Mouse (Mus musculus): ENCODE results near the gene Catsperz. TPM values are rescaled to one million over a fixed set of nuclear protein-coding genes. Genes with fewer than 3 reads are reported as not detected.

Catsperz gene
- 0.71 and 1.3 TPM in 2 replicates for polyA plus RNA-seq (2014; fragmentation: Nextera tagmentation; extraction: Ambion mirVana)

DNA sequence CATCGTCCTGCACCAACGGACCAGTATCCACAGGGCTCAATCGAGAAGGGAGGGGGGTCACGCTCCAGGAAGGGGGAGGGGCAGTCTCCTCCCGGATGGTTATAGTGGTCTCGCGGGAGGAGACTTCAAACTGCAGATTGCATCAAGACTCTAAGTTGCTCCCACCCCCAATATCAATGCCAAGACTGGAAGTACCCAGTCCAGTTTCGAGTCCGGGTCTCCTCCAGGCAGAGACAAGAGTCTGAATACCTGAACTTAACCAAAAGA is at the start of gene Catsperz:
Gene Catsperz (minus strand): TSS at position 74 of the 267 bp plus-strand sequence.
- peak within 1 kb of the TSS; percentile 23; the same call in 1 of the 2 replicates for H3K4me2 ChIP-seq (ENCODE audit: low read depth, severe bottlenecking)
- 2% methylated on average over 9 of the region's 9 CpGs for WGBS

DNA sequence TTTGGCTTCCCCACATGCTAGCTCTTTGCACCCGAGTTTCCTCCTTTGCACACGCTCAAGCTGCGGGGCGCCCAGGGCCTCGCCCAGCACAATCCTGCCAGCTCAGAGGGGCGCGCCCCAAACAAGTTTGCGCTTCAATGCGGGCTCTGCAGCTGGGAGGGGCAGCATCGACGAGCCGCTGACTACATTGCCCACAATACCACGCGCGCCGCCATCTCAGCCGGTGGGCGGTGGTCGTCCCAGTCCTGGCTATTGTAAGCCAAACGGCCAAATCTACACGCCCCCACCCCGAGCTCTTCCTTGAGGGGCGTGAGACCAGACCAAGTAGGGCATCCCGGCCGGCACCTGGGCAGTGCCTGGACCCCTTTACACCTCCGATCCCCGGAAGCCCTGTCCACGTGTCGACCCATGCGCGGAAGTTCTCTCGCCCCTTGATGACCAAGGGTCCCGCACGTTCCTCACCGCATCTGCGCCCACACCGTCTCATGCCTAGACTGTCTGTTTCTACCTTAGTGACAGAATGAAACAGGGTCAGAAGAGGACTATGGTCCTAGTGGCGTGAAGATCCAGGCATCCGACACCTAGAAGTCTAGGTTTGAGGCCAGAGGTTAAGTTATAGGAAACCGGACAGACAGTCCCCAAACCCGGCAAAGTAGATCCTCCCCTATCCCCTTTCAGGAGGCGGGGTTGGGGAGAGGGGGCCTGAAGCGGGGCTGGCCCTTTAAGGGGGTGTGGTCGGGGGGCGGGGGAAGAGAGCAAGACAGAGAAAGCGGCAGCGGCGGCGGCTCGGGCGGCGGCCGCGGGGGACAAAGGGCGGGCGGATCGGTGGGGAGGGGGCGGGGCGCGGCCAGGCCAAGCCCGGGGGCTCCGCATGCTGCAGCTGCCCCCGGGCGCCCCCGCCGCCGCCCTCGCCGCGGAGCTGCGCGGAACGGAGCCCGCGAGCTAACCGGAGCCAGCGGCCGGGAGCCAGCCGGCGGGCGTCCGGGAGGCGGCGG is 49.3 kb upstream of the Catsperz start, which contains the start of gene Ppp1r14b:
Gene Ppp1r14b (plus strand): TSS at position 758 of the 995 bp plus-strand sequence.
- Histone ChIP-seq H3K9ac (ENCODE audit: low read length) (peak within 1 kb of the TSS; percentile 68), H3K4me1 (ENCODE audit: control insufficient read depth, insufficient read depth, low read length) (peaks cover 35% of the 10 kb centered on the region), H3K27me3 (ENCODE audit: control insufficient read depth, insufficient read depth, low read length) (no peaks in the 10 kb centered on the region), H3K27ac (replicated peaks; ENCODE audit: low read depth, low read length) (peak within 1 kb of the TSS; percentile 73), H3K36me3 (ENCODE audit: control insufficient read depth, insufficient read depth, low read length) (peaks cover 9% of the 10 kb centered on the region; the same call in 1 of the 2 replicates), H3K9me3 (ENCODE audit: control insufficient read depth, low read length) (no peaks in the 10 kb centered on the region), H3K4me3 (ENCODE audit: low read depth, low read length) (peak within 1 kb of the TSS; percentile 54), H3K4me2 (ENCODE audit: low read depth, severe bottlenecking) (peak within 1 kb of the TSS; percentile 94)
- ATAC-seq (ENCODE audit: insufficient number of reproducible peaks, low FRiP score, low TSS enrichment, low read depth), result peak; percentile 40
- WGBS, result under 1% methylated on average over 51 of the region's 84 CpGs
- peak; percentile 91 for DNase-seq (ENCODE audit: low spot score)

More for the DNA sequence above, at the start of gene Catsperz:
- H3K27ac ChIP-seq (replicated peaks; ENCODE audit: low read depth, low read length), result no peak within 1 kb of the TSS
- H3K9me3 ChIP-seq (ENCODE audit: control insufficient read depth, low read length), result no peaks in the 10 kb centered on the region
- peaks cover 67% of the 10 kb centered on the region for H3K27me3 ChIP-seq (ENCODE audit: control insufficient read depth, insufficient read depth, low read length)
- peak within 1 kb of the TSS; percentile 2; the same call in 1 of the 2 replicates for H3K4me3 ChIP-seq (ENCODE audit: low read depth, low read length)
- H3K9ac ChIP-seq (ENCODE audit: low read length), result no peak within 1 kb of the TSS
- H3K36me3 ChIP-seq (ENCODE audit: control insufficient read depth, insufficient read depth, low read length), result no peaks in the 10 kb centered on the region
- peaks cover 7% of the 10 kb centered on the region for H3K4me1 ChIP-seq (ENCODE audit: control insufficient read depth, insufficient read depth, low read length)
- ATAC-seq (ENCODE audit: insufficient number of reproducible peaks, low FRiP score, low TSS enrichment, low read depth) (no peak), DNase-seq (ENCODE audit: low spot score) (no peak)

DNA sequence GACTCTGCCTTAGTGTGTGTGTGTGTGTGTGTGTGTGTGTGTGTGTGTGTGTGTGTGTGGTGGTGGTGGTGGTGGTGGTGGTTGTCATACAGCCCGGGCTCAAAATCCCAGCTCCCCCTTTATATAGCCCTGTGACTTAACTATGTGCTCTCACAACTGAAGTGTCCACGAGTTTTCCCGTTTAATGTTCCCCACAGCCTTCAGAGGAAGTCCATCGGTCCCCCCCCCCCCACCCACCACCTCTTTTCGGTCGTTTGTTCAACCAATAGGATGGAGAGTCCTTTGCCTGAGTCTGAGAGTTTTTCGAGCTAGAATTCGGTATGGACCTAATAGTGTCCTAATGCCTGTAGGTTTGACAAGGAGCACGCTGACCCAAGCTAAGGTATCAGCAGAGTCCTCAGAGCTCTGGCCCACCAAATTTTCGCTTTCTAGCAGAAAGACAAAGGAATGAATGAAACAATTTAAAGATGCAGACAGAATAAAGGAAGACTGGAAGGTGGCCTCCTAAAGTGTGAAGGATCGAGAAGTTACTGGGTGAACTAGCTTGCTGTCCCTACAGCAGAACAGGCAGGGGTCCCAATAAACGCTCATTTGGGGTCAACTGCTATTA is 48.5 kb upstream of the Catsperz start:
- H3K9ac ChIP-seq (ENCODE audit: low read length), result no peak overlapping the region
- H3K27ac ChIP-seq (replicated peaks; ENCODE audit: low read depth, low read length), result no peak overlapping the region
- H3K4me3 ChIP-seq (ENCODE audit: low read depth, low read length), result peak overlapping the region; percentile 54
- no peaks in the 10 kb centered on the region; the same call in 1 of the 2 replicates for H3K27me3 ChIP-seq (ENCODE audit: control insufficient read depth, insufficient read depth, low read length)
- DNase-seq (ENCODE audit: low spot score) (no peak), ATAC-seq (ENCODE audit: insufficient number of reproducible peaks, low FRiP score, low TSS enrichment, low read depth) (no peak)
- 37% methylated on average over 12 of the region's 12 CpGs for WGBS
- H3K36me3 ChIP-seq (ENCODE audit: control insufficient read depth, insufficient read depth, low read length), result peaks cover 9% of the 10 kb centered on the region; the same call in 1 of the 2 replicates
- H3K4me1 ChIP-seq (ENCODE audit: control insufficient read depth, insufficient read depth, low read length), result peaks cover 36% of the 10 kb centered on the region
- H3K9me3 ChIP-seq (ENCODE audit: control insufficient read depth, low read length), result no peaks in the 10 kb centered on the region
- peak overlapping the region; percentile 94 for H3K4me2 ChIP-seq (ENCODE audit: low read depth, severe bottlenecking)

DNA sequence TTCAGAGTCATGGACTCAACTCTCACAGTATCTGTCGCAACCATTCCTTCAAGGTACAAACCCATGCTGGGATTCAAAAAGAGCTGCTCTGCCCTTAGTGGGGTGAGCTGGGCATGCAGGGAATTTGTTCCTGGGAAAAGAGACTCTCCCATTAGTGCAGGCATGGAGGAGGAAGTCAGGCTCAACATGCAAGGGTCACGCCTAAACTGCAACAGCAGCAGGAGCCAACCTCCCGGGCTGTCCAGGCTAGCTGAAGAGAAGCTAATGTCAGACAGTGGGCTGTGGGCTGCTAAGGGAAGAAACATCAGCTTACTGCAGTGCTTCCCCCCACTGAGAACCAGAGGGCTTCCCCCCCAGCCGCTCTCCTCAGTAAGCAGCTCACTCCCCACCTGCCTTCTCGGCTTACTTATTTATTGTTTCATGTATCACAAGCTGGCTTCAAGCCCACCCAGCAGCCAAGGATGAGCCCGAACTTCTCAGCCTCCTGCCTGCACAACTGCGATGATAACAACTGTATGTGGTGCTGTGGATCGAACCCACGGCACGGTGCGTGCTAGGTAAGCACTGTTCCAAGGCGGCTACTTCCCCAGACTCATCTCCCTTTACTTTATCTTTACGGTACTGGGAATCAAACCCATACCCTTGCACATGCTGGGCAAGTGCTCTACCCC is 47.2 kb upstream of the Catsperz start:
- Histone ChIP-seq H3K9ac (ENCODE audit: low read length) (no peak overlapping the region), H3K36me3 (ENCODE audit: control insufficient read depth, insufficient read depth, low read length) (peaks cover under 1% of the 10 kb centered on the region; the same call in 1 of the 2 replicates), H3K27ac (replicated peaks; ENCODE audit: low read depth, low read length) (no peak overlapping the region), H3K9me3 (ENCODE audit: control insufficient read depth, low read length) (no peaks in the 10 kb centered on the region), H3K4me1 (ENCODE audit: control insufficient read depth, insufficient read depth, low read length) (peaks cover 38% of the 10 kb centered on the region), H3K4me2 (ENCODE audit: low read depth, severe bottlenecking) (no peak overlapping the region), H3K4me3 (ENCODE audit: low read depth, low read length) (no peak overlapping the region), H3K27me3 (ENCODE audit: control insufficient read depth, insufficient read depth, low read length) (no peaks in the 10 kb centered on the region; the same call in 1 of the 2 replicates)
- 79% methylated on average over 13 of the region's 13 CpGs for WGBS
- no peak for DNase-seq (ENCODE audit: low spot score)
- no peak for ATAC-seq (ENCODE audit: insufficient number of reproducible peaks, low FRiP score, low TSS enrichment, low read depth)

DNA sequence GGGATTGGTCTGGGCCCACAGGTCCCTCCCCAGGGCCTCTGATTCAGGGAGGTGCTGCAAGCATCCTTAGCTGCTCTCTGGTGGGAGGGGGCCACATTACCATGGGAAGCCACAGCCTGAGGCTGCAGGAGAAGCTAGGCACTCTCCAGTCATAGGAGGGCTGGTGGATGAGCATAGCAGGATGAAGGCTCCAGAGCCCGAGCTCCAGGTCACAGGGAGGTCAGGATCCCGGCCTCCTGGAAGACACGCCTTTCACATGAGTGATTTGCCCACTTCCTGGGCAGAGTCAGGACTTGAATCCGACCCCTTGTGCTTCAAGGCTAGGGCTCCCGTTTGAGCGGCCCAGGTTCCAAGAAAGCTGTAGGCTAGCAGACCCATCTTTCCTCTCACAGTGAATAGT is 46.5 kb upstream of the Catsperz start:
- Histone ChIP-seq H3K4me3 (ENCODE audit: low read depth, low read length) (no peak overlapping the region), H3K4me2 (ENCODE audit: low read depth, severe bottlenecking) (no peak overlapping the region), H3K27ac (replicated peaks; ENCODE audit: low read depth, low read length) (no peak overlapping the region), H3K27me3 (ENCODE audit: control insufficient read depth, insufficient read depth, low read length) (no peaks in the 10 kb centered on the region; the same call in 1 of the 2 replicates), H3K9ac (ENCODE audit: low read length) (no peak overlapping the region), H3K4me1 (ENCODE audit: control insufficient read depth, insufficient read depth, low read length) (peaks cover 37% of the 10 kb centered on the region), H3K36me3 (ENCODE audit: control insufficient read depth, insufficient read depth, low read length) (no peaks in the 10 kb centered on the region), H3K9me3 (ENCODE audit: control insufficient read depth, low read length) (no peaks in the 10 kb centered on the region)
- DNase-seq (ENCODE audit: low spot score) (no peak), ATAC-seq (ENCODE audit: insufficient number of reproducible peaks, low FRiP score, low TSS enrichment, low read depth) (no peak)
- WGBS, result 15% methylated on average over 6 of the region's 6 CpGs

DNA sequence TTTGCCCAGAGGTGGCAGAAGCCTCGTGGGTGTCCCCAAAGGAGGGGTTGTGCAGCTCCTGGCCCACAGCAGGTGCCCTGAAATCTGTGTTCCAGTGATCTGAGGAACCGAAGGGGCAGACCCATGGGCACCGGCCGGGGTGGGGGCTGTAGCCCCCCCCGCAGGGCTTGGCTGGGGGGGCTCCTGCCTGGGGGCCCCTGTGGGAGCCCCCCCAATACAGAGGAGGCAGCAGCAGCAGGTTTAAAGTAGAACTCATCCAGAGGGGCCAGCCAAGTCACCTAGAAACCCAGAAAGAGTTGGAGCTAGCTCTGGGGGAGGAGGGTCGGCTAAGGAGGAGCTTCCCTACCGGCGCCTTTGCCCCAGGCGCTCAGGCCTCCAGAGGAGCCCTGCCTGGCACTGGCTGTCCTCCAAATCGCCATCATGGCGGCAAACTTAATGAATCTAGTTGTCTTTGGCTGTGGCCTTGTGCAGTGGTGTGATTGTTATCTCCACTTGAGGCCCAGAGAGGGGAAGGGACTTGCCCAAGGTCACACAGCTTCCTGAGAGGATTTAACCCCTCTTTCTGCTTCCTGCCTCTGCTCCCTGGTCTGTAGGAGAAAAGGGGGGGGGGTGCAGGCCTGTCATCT is 45.4 kb upstream of the Catsperz start:
- H3K27ac ChIP-seq (replicated peaks; ENCODE audit: low read depth, low read length), result 0 out of 2 replicates have a peak overlapping the region, but pooled peaks have one; percentile 8
- H3K9me3 ChIP-seq (ENCODE audit: control insufficient read depth, low read length), result no peaks in the 10 kb centered on the region
- WGBS, result 23% methylated on average over 11 of the region's 11 CpGs
- H3K36me3 ChIP-seq (ENCODE audit: control insufficient read depth, insufficient read depth, low read length), result peaks cover 2% of the 10 kb centered on the region; the same call in 1 of the 2 replicates
- ATAC-seq (ENCODE audit: insufficient number of reproducible peaks, low FRiP score, low TSS enrichment, low read depth) (no peak), DNase-seq (ENCODE audit: low spot score) (no peak)
- peak overlapping the region; percentile 58 for H3K4me3 ChIP-seq (ENCODE audit: low read depth, low read length)
- H3K27me3 ChIP-seq (ENCODE audit: control insufficient read depth, insufficient read depth, low read length), result no peaks in the 10 kb centered on the region; the same call in 1 of the 2 replicates
- H3K9ac ChIP-seq (ENCODE audit: low read length), result no peak overlapping the region
- peak overlapping the region; percentile 69 for H3K4me2 ChIP-seq (ENCODE audit: low read depth, severe bottlenecking)
- H3K4me1 ChIP-seq (ENCODE audit: control insufficient read depth, insufficient read depth, low read length), result peaks cover 27% of the 10 kb centered on the region

DNA sequence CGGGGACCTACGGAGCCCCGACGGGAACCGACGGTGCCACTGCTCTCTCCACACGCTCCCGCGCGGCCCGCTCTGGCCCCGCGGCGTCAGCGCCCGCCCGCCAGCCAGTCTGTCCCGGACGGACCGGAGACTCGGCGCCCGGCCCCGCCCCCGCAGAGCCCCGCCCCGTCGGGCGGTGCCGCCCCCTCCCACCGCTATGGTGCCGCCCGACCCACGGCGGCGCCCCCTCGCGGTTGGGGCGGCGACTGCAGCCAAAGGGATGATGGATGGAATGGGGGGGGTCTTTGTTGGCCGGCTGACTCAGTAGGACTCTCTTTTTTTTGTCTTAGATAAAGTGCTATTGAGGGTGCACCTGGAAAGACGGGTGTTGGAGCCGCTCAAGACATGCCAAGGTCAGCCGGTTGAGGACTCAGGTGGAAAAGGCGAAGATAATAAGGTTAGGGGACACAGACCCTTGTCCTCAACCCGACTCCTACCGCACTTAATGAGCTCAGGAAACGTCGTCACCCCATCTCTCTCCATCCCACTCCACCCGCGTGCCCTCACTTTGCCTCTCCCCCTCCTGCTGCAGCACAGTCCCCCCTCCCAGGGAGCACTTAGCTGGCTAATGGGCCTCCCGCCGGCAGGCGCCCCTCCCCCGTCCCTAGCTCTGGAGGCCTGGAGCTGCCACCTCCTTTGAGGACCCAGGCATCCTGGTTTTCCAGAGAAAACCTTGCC is 44.6 kb upstream of the Catsperz start:
- H3K4me1 ChIP-seq (ENCODE audit: control insufficient read depth, insufficient read depth, low read length), result peaks cover 27% of the 10 kb centered on the region
- no peaks in the 10 kb centered on the region for H3K9me3 ChIP-seq (ENCODE audit: control insufficient read depth, low read length)
- H3K9ac ChIP-seq (ENCODE audit: low read length), result peak overlapping the region; percentile 73
- H3K4me2 ChIP-seq (ENCODE audit: low read depth, severe bottlenecking), result peak overlapping the region; percentile 69
- peak; percentile 58; the same call in 1 of the 2 replicates for ATAC-seq (ENCODE audit: insufficient number of reproducible peaks, low FRiP score, low TSS enrichment, low read depth)
- H3K36me3 ChIP-seq (ENCODE audit: control insufficient read depth, insufficient read depth, low read length), result peaks cover 2% of the 10 kb centered on the region; the same call in 1 of the 2 replicates
- no peaks in the 10 kb centered on the region; the same call in 1 of the 2 replicates for H3K27me3 ChIP-seq (ENCODE audit: control insufficient read depth, insufficient read depth, low read length)
- 0% methylated on average over 55 of the region's 55 CpGs for WGBS
- DNase-seq (ENCODE audit: low spot score), result peak; percentile 80
- H3K4me3 ChIP-seq (ENCODE audit: low read depth, low read length), result peak overlapping the region; percentile 58
- H3K27ac ChIP-seq (replicated peaks; ENCODE audit: low read depth, low read length), result no peak overlapping the region
